Mouse (Mus musculus) erythroblast, adult 5-6 weeks (primary cell): ENCODE data around the gene Ptgfr. TPM values are rescaled to one million over a fixed set of nuclear protein-coding genes. Genes with fewer than 3 reads are reported as not detected.

ENCODE experiments used
- ATAC-seq: replicated peaks from 2 replicates; pipeline ENCODE4 v1.8.0; 2016; ENCODE audit warnings: moderate number of reproducible peaks, mild to moderate bottlenecking, moderate TSS enrichment, inconsistent platforms; ENCODE audit not compliant: poor library complexity, low FRiP score, severe bottlenecking
- total RNA-seq, 2 experiments: library from RNA; stranded (forward) in 1 of 2; stranded (reverse) in 1 of 2; fragments of 150-400 nt in 1 of 2; fragments of 200-764, 138-1000 nt in 1 of 2; gene quantifications; 2 replicates each; pipeline versions ENCODE4 v1.2.3 to v1.2.4; 2015 to 2017; ENCODE audit warnings: low replicate concordance in 2 of 2

Gene Ptgfr
- total RNA-seq (2015; ENCODE audit: low replicate concordance) (not detected in 2 replicates), total RNA-seq (2017; ENCODE audit: low replicate concordance) (0.14 TPM in 1 of 2 replicates, not detected in the other)

- ATAC-seq, result no peak
Measured at GRCm38 (mm10) chr3:151836871-151837680, at the start of gene Ptgfr. TSS of gene Ptgfr (minus strand) at chr3:151837630.

DNA sequence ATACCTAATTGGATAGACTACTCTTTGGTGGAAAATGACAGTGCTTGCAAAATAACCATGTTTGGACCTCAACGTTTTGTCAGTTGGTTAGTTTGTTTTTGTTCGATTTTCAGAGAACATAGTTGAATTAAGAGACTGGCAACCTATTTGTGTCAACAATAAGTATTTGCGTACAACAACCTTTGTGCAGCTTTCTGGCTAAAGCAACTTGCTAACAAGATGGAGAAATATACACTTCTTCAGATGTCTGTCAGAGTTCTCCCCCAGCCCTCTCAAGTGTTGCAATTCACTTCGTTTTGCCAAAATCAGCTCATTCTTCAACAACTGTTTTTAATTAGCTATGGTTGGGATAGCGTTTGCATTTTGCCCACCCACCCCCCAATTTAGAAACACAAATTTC lies 46.5 kb upstream of the Ptgfr start:
- no peak for ATAC-seq

GRCm38 (mm10) chr3:151879981-151880380 lies 42.6 kb upstream of the Ptgfr start:
- no peak for ATAC-seq

GRCm38 (mm10) chr3:151868970-151869369 lies 31.5 kb upstream of the Ptgfr start:
- ATAC-seq, result no peak

- no peak for ATAC-seq
Measured at GRCm38 (mm10) chr3:151851344-151851743, 13.9 kb upstream of the Ptgfr start.

DNA sequence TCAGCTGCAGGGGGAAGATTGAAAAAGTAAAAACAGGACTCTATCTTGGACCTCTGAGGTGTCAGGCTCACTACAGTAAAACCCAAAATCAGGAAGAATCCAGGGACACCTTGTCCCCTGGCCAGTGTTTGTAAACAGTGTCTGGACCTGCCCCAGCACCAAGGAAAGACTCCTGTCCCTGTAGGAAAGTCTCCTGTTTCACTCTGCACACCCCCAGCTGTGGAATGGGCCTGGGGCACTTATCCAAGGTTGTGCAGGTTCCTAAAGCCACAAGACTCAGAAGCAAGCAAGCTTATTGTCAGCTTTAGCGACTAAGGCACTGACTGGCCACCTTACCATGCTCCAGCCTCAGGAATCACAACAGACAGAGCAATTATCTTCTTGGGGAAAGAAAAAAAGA lies 13.2 kb upstream of the Ptgfr start:
- ATAC-seq, result no peak

GRCm38 (mm10) chr3:151846292-151846691 lies 8.9 kb upstream of the Ptgfr start:
- no peak for ATAC-seq

GRCm38 (mm10) chr3:151844361-151845154 lies 7.1 kb upstream of the Ptgfr start:
- ATAC-seq, result no peak

GRCm38 (mm10) chr3:151840688-151841087 lies 3.3 kb upstream of the Ptgfr start:
- ATAC-seq, result no peak

- no peak for ATAC-seq
Measured at GRCm38 (mm10) chr3:151838372-151838771, 942 bp upstream of the Ptgfr start.

DNA sequence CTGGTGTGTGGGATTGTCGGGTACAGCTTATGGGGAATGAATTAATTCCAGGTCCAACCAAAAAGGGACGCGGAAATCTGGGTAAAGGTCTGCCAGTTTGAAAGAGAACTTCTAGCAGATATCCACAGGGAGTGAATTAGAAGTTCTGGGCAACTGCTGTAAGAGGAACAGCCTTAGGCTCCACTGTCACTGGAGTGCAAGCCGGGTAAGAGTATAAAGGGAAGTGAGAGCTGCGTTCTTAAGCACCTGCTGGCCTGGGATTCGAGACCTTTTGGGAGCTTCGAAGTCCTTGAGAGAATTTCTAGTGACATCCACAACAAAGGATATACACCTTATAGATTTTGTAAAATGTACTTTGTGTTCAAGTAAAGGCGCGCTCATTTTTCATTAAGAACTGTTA lies 319 bp upstream of the Ptgfr start:
- ATAC-seq, result no peak

DNA sequence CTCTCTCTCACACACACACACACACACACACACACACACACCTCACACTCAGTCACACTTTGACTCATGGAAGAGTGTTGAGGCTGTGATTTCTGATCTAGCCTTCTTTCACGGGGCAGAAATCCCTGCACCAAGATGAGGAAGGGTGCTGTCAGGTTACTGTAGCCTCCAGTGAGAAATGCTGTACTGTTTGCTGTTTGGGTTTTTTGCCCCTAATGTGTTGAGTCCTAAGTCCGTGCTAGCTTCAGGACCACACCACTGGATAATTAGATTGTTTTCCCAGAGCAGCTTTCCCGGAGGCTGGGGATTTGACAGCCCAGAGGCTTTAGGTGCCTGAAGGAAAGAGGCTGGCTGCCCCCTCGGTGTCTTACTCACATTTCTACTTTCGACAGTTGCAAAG lies 979 bp downstream of the Ptgfr start:
- ATAC-seq, result no peak

DNA sequence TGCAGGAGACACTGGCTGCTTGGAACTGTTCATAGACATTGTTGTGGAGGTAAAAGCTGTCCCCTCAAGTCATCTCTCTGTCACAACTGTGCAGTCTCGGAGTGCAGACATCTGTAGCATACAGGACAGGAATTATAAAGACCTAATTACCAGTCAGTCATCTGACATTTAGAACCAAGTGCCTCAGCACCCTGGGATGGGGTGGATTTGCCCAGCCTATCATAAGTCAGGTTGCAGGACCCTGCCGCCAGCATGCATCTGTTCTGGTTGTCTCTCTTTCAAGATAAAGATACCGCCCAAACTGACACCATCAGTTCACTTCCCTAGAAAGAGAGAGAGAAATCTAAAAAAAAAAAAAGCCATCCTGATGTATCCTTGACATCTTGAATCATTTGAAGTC lies 1.6 kb downstream of the Ptgfr start:
- no peak for ATAC-seq

- no peak for ATAC-seq
Measured at GRCm38 (mm10) chr3:151827950-151828610, 9.3 kb downstream of the Ptgfr start.

DNA sequence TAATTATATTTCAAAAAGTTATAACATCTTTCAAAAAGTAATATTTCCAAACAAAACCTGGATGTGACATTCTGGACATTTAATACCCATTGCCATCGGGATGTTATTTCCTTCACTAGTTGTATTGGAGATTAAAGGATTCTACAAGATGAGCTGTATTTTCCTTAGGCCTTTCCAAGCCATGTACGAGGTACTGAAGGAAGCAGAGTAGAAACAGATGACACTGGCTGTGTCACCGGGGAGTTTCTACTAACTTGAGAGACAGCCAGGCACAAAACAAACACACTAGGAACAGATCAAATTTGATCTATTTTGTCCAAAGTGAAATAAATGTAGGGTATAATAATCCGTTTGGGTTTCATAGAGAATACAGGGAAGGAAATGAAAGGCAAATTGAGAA lies 17.6 kb downstream of the Ptgfr start:
- no peak for ATAC-seq

- no peak for ATAC-seq
Measured at GRCm38 (mm10) chr3:151818265-151818664, 19.2 kb downstream of the Ptgfr start.

GRCm38 (mm10) chr3:151808613-151809012 lies 28.8 kb downstream of the Ptgfr start:
- no peak for ATAC-seq

DNA sequence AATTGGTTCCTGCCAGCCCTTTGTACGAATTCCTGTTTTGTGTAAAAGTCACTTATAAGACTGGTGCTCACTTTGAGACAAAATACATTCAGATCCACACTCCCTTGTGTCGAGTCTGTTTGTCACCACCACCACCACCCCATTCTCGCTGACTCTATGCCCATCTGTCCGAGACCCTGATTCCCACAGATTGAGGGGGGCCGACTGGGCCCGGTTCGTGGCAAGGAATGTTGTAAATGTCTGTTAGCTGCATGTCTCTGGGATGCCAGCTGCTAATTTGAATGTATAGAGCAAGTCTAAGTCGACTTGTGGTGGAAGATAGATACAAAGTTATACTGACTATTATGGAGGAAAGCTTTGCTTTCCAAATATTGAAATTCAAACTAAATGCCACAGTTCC lies 48.8 kb downstream of the Ptgfr start:
- no peak for ATAC-seq

DNA sequence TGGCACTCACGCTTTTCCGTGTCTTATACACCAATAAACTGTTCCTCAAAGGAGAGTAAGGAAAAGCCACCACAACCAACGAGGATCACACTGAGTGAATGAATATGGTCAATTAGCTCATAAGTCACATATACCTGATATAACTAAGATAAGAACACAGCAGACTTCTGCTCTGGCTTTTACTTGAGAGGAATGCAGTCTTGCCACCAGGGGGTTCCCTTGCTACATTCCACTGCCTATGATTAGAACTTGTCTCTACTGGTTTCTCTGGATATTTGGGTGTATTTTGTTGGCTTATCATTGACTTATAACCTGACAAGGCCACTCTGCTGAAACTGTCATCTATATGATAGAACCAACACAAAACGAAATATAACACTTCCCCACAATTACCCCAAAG lies 62.3 kb downstream of the Ptgfr start:
- ATAC-seq, result no peak

- ATAC-seq, result no peak
Measured at GRCm38 (mm10) chr3:151771074-151771473, 66.4 kb downstream of the Ptgfr start.

DNA sequence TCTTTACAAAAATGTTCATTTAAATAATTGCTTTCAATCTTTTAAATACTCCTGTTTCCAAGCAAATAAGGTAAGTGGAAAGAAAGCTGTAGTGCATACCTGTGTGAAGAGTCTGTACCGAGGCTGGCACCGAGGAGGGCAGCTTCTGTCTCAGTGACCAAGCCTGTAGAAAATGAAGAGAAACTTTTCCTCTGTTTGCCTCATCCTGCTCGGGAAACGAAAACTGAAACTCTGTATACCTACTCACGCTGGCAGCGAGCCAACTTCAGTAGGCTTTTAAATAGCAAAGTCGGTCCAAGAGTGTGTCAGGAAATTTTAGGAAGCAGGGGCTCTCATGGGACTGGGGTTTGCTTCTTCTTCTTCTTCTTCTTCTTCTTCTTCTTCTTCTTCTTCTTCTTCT lies 87.7 kb downstream of the Ptgfr start, which contains the start of gene Ifi44:
Gene Ifi44 (minus strand): TSS at position 224 of the 400 bp plus-strand sequence.
- no peak for ATAC-seq
